Mouse (Mus musculus) testis, adult 2 months (tissue): ENCODE results near the gene Qrich1.
A peak's percentile ranks its signal among the peaks of the same experiment; 100 is the strongest.

Experiments
- CTCF ChIP-seq: fragments of 200-500 bp; IDR thresholded peaks from 2 replicates; pipeline ENCODE4 v1.5.1; 2012; ENCODE audit warnings: low read depth, mild to moderate bottlenecking, inconsistent platforms, low read length, moderate library complexity; ENCODE audit not compliant: control insufficient read depth, insufficient read depth, insufficient replicate concordance
- POLR2A ChIP-seq: fragments of 200-500 bp; IDR thresholded peaks from 2 replicates; pipeline ENCODE4 v1.6.1; 2012; ENCODE audit warnings: low read depth, mild to moderate bottlenecking, inconsistent platforms, low read length, moderate library complexity; ENCODE audit not compliant: control insufficient read depth

DNA sequence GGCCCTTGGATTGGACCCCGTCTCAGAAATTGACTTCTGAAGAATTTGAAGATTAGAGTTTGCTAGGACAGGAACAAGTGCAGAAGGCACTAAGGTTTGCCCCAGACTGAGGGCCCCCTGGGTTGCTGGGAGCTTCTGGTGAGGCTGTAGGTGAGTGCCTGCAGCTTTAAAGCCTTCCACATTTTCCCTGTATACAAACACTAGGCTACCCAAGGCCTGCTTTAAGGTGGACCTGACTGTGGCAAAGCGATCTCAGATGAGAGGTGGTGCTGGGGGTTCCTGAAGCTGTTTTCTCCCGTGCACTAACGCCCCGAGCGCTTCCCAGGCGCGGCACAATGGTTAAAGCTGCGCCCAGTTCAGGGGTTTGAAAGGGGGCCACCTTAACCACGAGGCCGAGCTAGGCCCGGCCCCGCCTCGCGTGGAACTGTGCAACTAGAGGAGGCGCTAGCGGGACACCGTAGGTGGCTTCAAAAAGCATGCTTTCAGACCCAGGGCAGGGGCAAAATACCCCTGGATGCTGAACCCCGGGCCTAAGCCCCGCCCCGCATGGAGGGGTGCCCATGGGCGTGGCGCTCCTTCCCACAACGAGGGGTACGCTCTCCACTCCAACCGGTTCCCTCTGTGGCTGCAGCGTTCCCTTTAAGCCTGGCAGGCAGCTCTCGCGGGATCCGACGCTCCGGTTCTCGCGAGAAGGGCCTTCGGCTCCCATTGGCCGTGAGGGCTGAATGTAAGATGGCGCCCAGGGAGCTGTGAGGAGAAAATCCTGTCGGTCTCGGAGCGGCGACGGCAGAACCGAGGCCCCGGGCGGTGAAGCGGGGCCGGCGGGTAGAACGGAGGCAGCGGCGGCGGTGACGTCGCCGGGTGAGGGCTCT is at the start of gene Qrich1:
- peak; percentile 90 for TF ChIP-seq POLR2A
- no peak for TF ChIP-seq CTCF
